Mouse (Mus musculus): ENCODE measurements around the gene Rnase11. TPM values are rescaled to one million over a fixed set of nuclear protein-coding genes. Genes with fewer than 3 reads are reported as not detected.

Gene Rnase11
- total RNA-seq, 1 experiment, result not detected

- Histone ChIP-seq H3K9ac (ENCODE audit: insufficient read depth, low read depth, low read length, poor library complexity, severe bottlenecking) (no peak within 1 kb of the TSS), H3K27ac (ENCODE audit: insufficient read depth, low read depth, low read length, poor library complexity, severe bottlenecking) (no peak within 1 kb of the TSS), H3K4me3 (ENCODE audit: insufficient read depth in 1 of 2, low read depth in 1 of 2, low read length in 2 of 2, poor library complexity in 1 of 2, severe bottlenecking in 1 of 2) (no peak within 1 kb of the TSS), H3K4me1 (ENCODE audit: control insufficient read depth in 2 of 2, insufficient read depth in 2 of 2, low read length in 2 of 2, poor library complexity in 1 of 2) (no peaks in the 10 kb centered on the region), H3K9me3 (ENCODE audit: control insufficient read depth, insufficient read depth, low read depth, low read length) (no peaks in the 10 kb centered on the region), H3K36me3 (ENCODE audit: control insufficient read depth, insufficient read depth, low read length, poor library complexity, severe bottlenecking) (no peaks in the 10 kb centered on the region)
- in situ Hi-C loops (cut with MboI; ENCODE audit: low sequenced_read_pairs in 2 of 2, unreplicated experiment in 2 of 2), result no loop called here
- TF ChIP-seq HCFC1 (IDR thresholded peaks at IDR 0.05; ENCODE audit: borderline replicate concordance, insufficient read depth, low read length) (no peak), ZC3H11A (IDR thresholded peaks at IDR 0.05; ENCODE audit: borderline replicate concordance, low read depth, low read length) (no peak), MAFK (IDR thresholded peaks at IDR 0.05; ENCODE audit: insufficient read depth, low read depth, low read length) (no peak), CHD2 (IDR thresholded peaks at IDR 0.05; ENCODE audit: low read depth, low read length) (no peak), ZNF384 (IDR thresholded peaks at IDR 0.05; ENCODE audit: low read depth, low read length) (no peak)
- no peak for DNase-seq (ENCODE audit: low read depth, low spot score)
Observed at GRCm38 (mm10) chr14:51007152-51007801, 42.7 kb downstream of the Rnase11 start, which contains the start of gene Rnase10. TSS of gene Rnase10 (plus strand) at chr14:51007751.

Other genes starting within 250 kb of the Rnase11 start
- gene Ccnb1ip1, start 242.4 kb downstream of the Rnase11 start, total RNA-seq (2012; rRNA removed), result 24.1 and 29.4 TPM in 2 replicates
- 44.7 and 115 TPM in 2 replicates for gene Parp2, start 242.3 kb downstream of the Rnase11 start, total RNA-seq (2012; rRNA removed)
- gene Tep1, start 179.6 kb downstream of the Rnase11 start, total RNA-seq (2012; rRNA removed), result 11.5 and 19.5 TPM in 2 replicates
- gene Klhl33, start 152.7 kb downstream of the Rnase11 start, total RNA-seq (2012; rRNA removed), result 0.09 and 0.32 TPM in 2 replicates
- gene Osgep, start 125.3 kb downstream of the Rnase11 start, total RNA-seq (2012; rRNA removed), result 19.1 and 34.9 TPM in 2 replicates
- 127 and 205 TPM in 2 replicates for gene Apex1, start 125.2 kb downstream of the Rnase11 start, total RNA-seq (2012; rRNA removed)
- gene Pip4p1, start 119.3 kb downstream of the Rnase11 start, total RNA-seq (2012; rRNA removed), result 19.4 and 42.3 TPM in 2 replicates
- 74.8 and 115 TPM in 2 replicates for gene Pnp, start 119.1 kb downstream of the Rnase11 start, total RNA-seq (2012; rRNA removed)
- 25.4 and 26.2 TPM in 2 replicates for gene Gm49342, start 105.6 kb downstream of the Rnase11 start, total RNA-seq (2012; rRNA removed)
- 1.1 and 2.2 TPM in 2 replicates for gene Pnp2, start 94.2 kb downstream of the Rnase11 start, total RNA-seq (2012; rRNA removed)
- not detected in 2 replicates for gene Rnase10, start 42.4 kb downstream of the Rnase11 start, total RNA-seq (2012; rRNA removed)
- not detected in 2 replicates for gene Rnase9, start 8.3 kb downstream of the Rnase11 start, total RNA-seq (2012; rRNA removed)
- gene Rnase12, start 7.5 kb upstream of the Rnase11 start, total RNA-seq (2012; rRNA removed), result 0.36 and 1.1 TPM in 2 replicates
- not detected in 2 replicates for gene Olfr750, start 24.3 kb upstream of the Rnase11 start, total RNA-seq (2012; rRNA removed)
- 2.5 and 10.3 TPM in 2 replicates for gene Rnase4, start 40.9 kb upstream of the Rnase11 start, total RNA-seq (2012; rRNA removed)
- gene Ang, start 41.0 kb upstream of the Rnase11 start, total RNA-seq (2012; rRNA removed), result 1.2 and 1.4 TPM in 2 replicates
- not detected in 2 replicates for gene Eddm3b, start 64.3 kb upstream of the Rnase11 start, total RNA-seq (2012; rRNA removed)
- gene Rnase6, start 73.7 kb upstream of the Rnase11 start, total RNA-seq (2012; rRNA removed), result not detected in 2 replicates
- gene Rnase1, start 96.6 kb upstream of the Rnase11 start, total RNA-seq (2012; rRNA removed), result not detected in 2 replicates
- not detected in 2 replicates for gene Rnase2b, start 112.1 kb upstream of the Rnase11 start, total RNA-seq (2012; rRNA removed)
- gene Ang2, start 149.0 kb upstream of the Rnase11 start, total RNA-seq (2012; rRNA removed), result 1.2 TPM in 1 of 2 replicates, not detected in the other
- gene Ear14, start 153.2 kb upstream of the Rnase11 start, total RNA-seq (2012; rRNA removed), result not detected in 2 replicates
- gene Rnase2a, start 205.9 kb upstream of the Rnase11 start, total RNA-seq (2012; rRNA removed), result not detected in 2 replicates